Mouse (Mus musculus): ENCODE data around the gene Drd4. TPM values are rescaled to one million over a fixed set of nuclear protein-coding genes. Genes with fewer than 3 reads are reported as not detected.

The Drd4 gene
- polyA plus RNA-seq, 1 experiment: 1.4 TPM

DNA sequence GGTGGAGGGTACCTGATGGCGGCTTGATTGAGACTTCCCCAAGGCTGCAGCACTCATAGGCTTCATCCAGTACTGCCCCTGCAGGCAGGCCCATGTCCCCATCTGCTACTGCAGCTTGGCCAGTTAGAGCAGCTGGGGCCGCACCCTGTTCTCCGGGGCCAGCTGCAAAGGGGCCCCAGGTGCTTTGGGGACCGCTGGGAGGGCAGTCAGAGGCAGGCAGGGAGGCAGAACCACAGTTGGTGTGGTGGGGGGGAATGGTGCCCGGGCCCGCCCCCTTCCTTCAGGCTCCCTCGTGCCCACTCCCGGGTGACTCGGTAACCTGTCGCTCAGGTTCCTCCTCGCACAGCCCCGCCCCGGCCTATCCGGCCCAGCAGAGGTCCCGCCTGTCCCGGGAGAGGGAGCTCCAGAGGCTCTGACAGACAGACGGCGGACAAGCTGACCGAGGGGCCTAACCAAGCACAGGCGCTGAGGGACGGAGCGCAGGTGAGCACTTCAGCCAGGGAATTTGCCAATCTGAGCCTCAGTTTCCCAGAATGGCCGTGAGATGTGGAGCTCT is 46.8 kb downstream of the Drd4 start, which contains the start of gene Eps8l2:
Gene Eps8l2, plus strand, starts transcription at position 305 of the 556 bp plus-strand sequence.
- DNase-seq (ENCODE audit: low read depth): no peak
- TF ChIP-seq CTCF (IDR thresholded peaks at IDR 0.05; ENCODE audit: borderline replicate concordance, extremely low read depth, insufficient read depth, insufficient read length): no peak
- TF ChIP-seq POLR2A (IDR thresholded peaks at IDR 0.05; ENCODE audit: borderline replicate concordance, extremely low read depth, insufficient read depth, insufficient read length, poor library complexity, severe bottlenecking): no peak

DNA sequence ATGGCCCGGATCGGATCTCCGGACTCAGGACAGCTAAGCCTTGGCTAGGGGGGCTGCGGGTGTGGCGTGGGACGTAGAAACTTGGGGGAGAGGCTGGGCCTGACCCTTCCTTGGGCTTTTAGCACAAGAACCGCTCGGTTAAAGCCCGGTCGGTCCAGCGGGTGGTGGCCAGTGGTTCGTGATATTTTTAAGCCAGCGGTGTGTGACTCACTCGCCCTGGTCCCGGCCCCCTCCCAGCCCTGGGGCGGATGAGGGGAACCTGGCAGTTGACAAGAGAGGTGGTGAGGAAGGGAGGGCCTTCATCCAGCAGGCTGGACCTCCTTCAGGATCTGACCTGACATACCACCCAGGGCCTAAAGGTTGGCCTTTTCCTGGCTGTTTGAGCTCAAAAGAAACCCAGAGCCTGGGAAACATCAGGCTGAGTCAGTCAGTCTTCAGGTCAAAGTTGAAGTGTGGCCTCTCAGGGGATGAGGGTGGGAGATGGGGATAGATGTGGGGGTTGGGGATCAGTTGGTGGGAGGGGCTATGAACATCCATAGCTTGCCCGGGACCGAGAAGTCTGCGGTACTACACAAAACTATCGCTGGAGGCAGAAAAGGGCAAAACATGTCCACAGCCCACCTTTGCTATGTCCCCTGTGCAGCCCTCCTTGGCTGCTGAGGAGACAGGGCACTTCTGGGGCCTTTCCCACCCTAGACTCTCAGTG is 47.6 kb downstream of the Drd4 start:
- no peak for DNase-seq (ENCODE audit: low read depth)
- TF ChIP-seq POLR2A (IDR thresholded peaks at IDR 0.05; ENCODE audit: borderline replicate concordance, extremely low read depth, insufficient read depth, insufficient read length, poor library complexity, severe bottlenecking): no peak
- TF ChIP-seq CTCF (IDR thresholded peaks at IDR 0.05; ENCODE audit: borderline replicate concordance, extremely low read depth, insufficient read depth, insufficient read length): no peak

- TF ChIP-seq POLR2A (IDR thresholded peaks at IDR 0.05; ENCODE audit: borderline replicate concordance, extremely low read depth, insufficient read depth, insufficient read length, poor library complexity, severe bottlenecking) (no peak), CTCF (IDR thresholded peaks at IDR 0.05; ENCODE audit: borderline replicate concordance, extremely low read depth, insufficient read depth, insufficient read length) (no peak)
- DNase-seq (ENCODE audit: low read depth): no peak
These were observed 48.2 kb downstream of the Drd4 start for GRCm38 (mm10) chr7:141340023-141340422.

- DNase-seq (ENCODE audit: low read depth): no peak
- TF ChIP-seq POLR2A (IDR thresholded peaks at IDR 0.05; ENCODE audit: borderline replicate concordance, extremely low read depth, insufficient read depth, insufficient read length, poor library complexity, severe bottlenecking) (no peak), CTCF (IDR thresholded peaks at IDR 0.05; ENCODE audit: borderline replicate concordance, extremely low read depth, insufficient read depth, insufficient read length) (no peak)
These were observed 48.7 kb downstream of the Drd4 start for GRCm38 (mm10) chr7:141340476-141340875.

DNA sequence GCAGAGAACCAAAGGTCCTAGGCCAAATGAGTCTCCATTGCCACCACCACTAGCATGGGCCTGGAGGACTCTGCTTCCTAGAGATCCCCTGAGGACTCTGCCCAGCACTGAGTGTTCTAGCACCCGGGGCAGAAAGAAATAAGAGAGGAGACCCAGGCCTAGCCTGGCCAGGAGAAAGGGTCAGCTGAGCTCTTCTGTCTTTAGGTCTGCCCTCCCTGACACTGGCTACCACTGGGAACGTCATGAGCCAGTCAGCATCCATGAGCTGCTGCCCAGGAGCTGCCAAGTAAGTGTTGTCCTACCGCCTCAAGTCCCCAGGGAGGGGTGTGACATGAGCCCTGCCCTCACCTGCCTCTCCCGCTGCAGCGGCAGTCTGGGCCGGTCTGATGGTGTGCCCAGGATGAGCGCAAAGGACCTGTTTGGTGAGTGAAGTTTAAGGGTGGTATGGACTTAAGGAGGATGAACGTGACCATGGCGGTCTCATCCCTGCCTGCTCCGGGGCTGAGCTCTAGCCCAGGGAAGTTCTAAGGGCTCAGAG is 50.0 kb downstream of the Drd4 start:
- DNase-seq (ENCODE audit: low read depth): no peak
- no peak for TF ChIP-seq POLR2A (IDR thresholded peaks at IDR 0.05; ENCODE audit: borderline replicate concordance, extremely low read depth, insufficient read depth, insufficient read length, poor library complexity, severe bottlenecking)
- no peak for TF ChIP-seq CTCF (IDR thresholded peaks at IDR 0.05; ENCODE audit: borderline replicate concordance, extremely low read depth, insufficient read depth, insufficient read length)

GRCm38 (mm10) chr7:141343230-141343629 is 51.4 kb downstream of the Drd4 start:
- no peak for TF ChIP-seq CTCF (IDR thresholded peaks at IDR 0.05; ENCODE audit: borderline replicate concordance, extremely low read depth, insufficient read depth, insufficient read length)
- no peak for TF ChIP-seq POLR2A (IDR thresholded peaks at IDR 0.05; ENCODE audit: borderline replicate concordance, extremely low read depth, insufficient read depth, insufficient read length, poor library complexity, severe bottlenecking)
- no peak for DNase-seq (ENCODE audit: low read depth)

- DNase-seq (ENCODE audit: low read depth): no peak
- TF ChIP-seq POLR2A (IDR thresholded peaks at IDR 0.05; ENCODE audit: borderline replicate concordance, extremely low read depth, insufficient read depth, insufficient read length, poor library complexity, severe bottlenecking) (no peak), CTCF (IDR thresholded peaks at IDR 0.05; ENCODE audit: borderline replicate concordance, extremely low read depth, insufficient read depth, insufficient read length) (no peak)
These were observed 51.9 kb downstream of the Drd4 start for GRCm38 (mm10) chr7:141343696-141344095.

- DNase-seq (ENCODE audit: low read depth): no peak
- TF ChIP-seq CTCF (IDR thresholded peaks at IDR 0.05; ENCODE audit: borderline replicate concordance, extremely low read depth, insufficient read depth, insufficient read length) (no peak), POLR2A (IDR thresholded peaks at IDR 0.05; ENCODE audit: borderline replicate concordance, extremely low read depth, insufficient read depth, insufficient read length, poor library complexity, severe bottlenecking) (no peak)
These were observed 53.0 kb downstream of the Drd4 start for GRCm38 (mm10) chr7:141344787-141345186.

Other genes with a start within 250 kb of the Drd4 start
- 151 and 166 TPM in 2 replicates for gene B4galnt4, start 230.9 kb upstream of the Drd4 start, polyA plus RNA-seq (2012; rRNA removed)
- 2.5 and 2.9 TPM in 2 replicates for gene Pkp3, start 213.8 kb upstream of the Drd4 start, polyA plus RNA-seq (2012; rRNA removed)
- 1.8 and 2.1 TPM in 2 replicates for gene Sigirr, start 191.4 kb upstream of the Drd4 start, polyA plus RNA-seq (2012; rRNA removed)
- 0.44 and 1.4 TPM in 2 replicates for gene Ano9, start 174.2 kb upstream of the Drd4 start, polyA plus RNA-seq (2012; rRNA removed)
- gene Ptdss2, start 169.6 kb upstream of the Drd4 start, polyA plus RNA-seq (2012; rRNA removed): 55.3 and 57.0 TPM in 2 replicates
- gene Rnh1, start 119.1 kb upstream of the Drd4 start, polyA plus RNA-seq (2012; rRNA removed): 35.2 and 41.2 TPM in 2 replicates
- gene Hras, start 98.0 kb upstream of the Drd4 start, polyA plus RNA-seq (2012; rRNA removed): 150 and 154 TPM in 2 replicates
- 19.8 and 22.8 TPM in 2 replicates for gene Lrrc56, start 97.8 kb upstream of the Drd4 start, polyA plus RNA-seq (2012; rRNA removed)
- 3.1 and 4.9 TPM in 2 replicates for gene Lmntd2, start 77.9 kb upstream of the Drd4 start, polyA plus RNA-seq (2012; rRNA removed)
- gene Rassf7, start 76.1 kb upstream of the Drd4 start, polyA plus RNA-seq (2012; rRNA removed): 25.0 and 39.3 TPM in 2 replicates
- 19.9 and 47.1 TPM in 2 replicates for gene Phrf1, start 63.2 kb upstream of the Drd4 start, polyA plus RNA-seq (2012; rRNA removed)
- 1.3 and 1.6 TPM in 2 replicates for gene Irf7, start 25.5 kb upstream of the Drd4 start, polyA plus RNA-seq (2012; rRNA removed)
- gene Cdhr5, start 15.2 kb upstream of the Drd4 start, polyA plus RNA-seq (2012; rRNA removed): 0.04 and 0.06 TPM in 2 replicates
- 2.4 and 3.8 TPM in 2 replicates for gene Sct, start 12.9 kb upstream of the Drd4 start, polyA plus RNA-seq (2012; rRNA removed)
- gene Deaf1, start 35.7 kb downstream of the Drd4 start, polyA plus RNA-seq (2012; rRNA removed): 43.3 and 82.1 TPM in 2 replicates
- gene Tmem80, start 35.7 kb downstream of the Drd4 start, polyA plus RNA-seq (2012; rRNA removed): 62.2 and 84.7 TPM in 2 replicates
- 1.5 and 1.6 TPM in 2 replicates for gene Eps8l2, start 46.9 kb downstream of the Drd4 start, polyA plus RNA-seq (2012; rRNA removed)
- 224 and 284 TPM in 2 replicates for gene Taldo1, start 100.2 kb downstream of the Drd4 start, polyA plus RNA-seq (2012; rRNA removed)
- 70.9 and 84.3 TPM in 2 replicates for gene Gatd1, start 122.1 kb downstream of the Drd4 start, polyA plus RNA-seq (2012; rRNA removed)
- 24.3 and 54.4 TPM in 2 replicates for gene Cend1, start 137.5 kb downstream of the Drd4 start, polyA plus RNA-seq (2012; rRNA removed)
- gene Slc25a22, start 145.9 kb downstream of the Drd4 start, polyA plus RNA-seq (2012; rRNA removed): 145 and 205 TPM in 2 replicates
- 16.0 and 23.9 TPM in 2 replicates for gene Pidd1, start 152.0 kb downstream of the Drd4 start, polyA plus RNA-seq (2012; rRNA removed)
- gene Rplp2, start 155.4 kb downstream of the Drd4 start, polyA plus RNA-seq (2012; rRNA removed): 705 and 779 TPM in 2 replicates
- 19.3 and 19.8 TPM in 2 replicates for gene Pnpla2, start 163.2 kb downstream of the Drd4 start, polyA plus RNA-seq (2012; rRNA removed)
- gene Cracr2b, start 169.1 kb downstream of the Drd4 start, polyA plus RNA-seq (2012; rRNA removed): 5.1 and 5.4 TPM in 2 replicates
- gene Cd151, start 175.4 kb downstream of the Drd4 start, polyA plus RNA-seq (2012; rRNA removed): 99.7 and 130 TPM in 2 replicates
- gene Polr2l, start 183.1 kb downstream of the Drd4 start, polyA plus RNA-seq (2012; rRNA removed): 47.0 and 48.7 TPM in 2 replicates
- 43.8 and 44.2 TPM in 2 replicates for gene Tspan4, start 183.2 kb downstream of the Drd4 start, polyA plus RNA-seq (2012; rRNA removed)
- gene Chid1, start 247.9 kb downstream of the Drd4 start, polyA plus RNA-seq (2012; rRNA removed): 29.4 and 34.8 TPM in 2 replicates

Data from brain, embryonic 14.5 days (tissue).